Mouse (Mus musculus) lung, adult 2 months (tissue): ENCODE results near the gene Cmtr2.

Experiments used
- CTCF ChIP-seq: fragments of 200-500 bp; IDR thresholded peaks from 2 replicates; pipeline ENCODE4 v1.5.1; 2011; ENCODE audit warnings: mild to moderate bottlenecking, low read length, control low read depth; ENCODE audit not compliant: insufficient read depth
- POLR2A ChIP-seq: fragments of 200-500 bp; IDR thresholded peaks from 2 replicates; pipeline ENCODE4 v1.6.1; 2011; ENCODE audit warnings: low read depth, mild to moderate bottlenecking, control low read depth, low read length, borderline replicate concordance; ENCODE audit errors: extremely low read depth

- TF ChIP-seq POLR2A (no peak), CTCF (no peak)
Observed at GRCm38 (mm10) chr8:110242278-110243177, 27.1 kb downstream of the Cmtr2 start.
